Mouse (Mus musculus) cortical plate, adult 2 months (tissue): ENCODE results near the gene Kyat3.

Source experiments
- CTCF ChIP-seq: fragments of 200-500 bp; IDR thresholded peaks from 2 replicates; pipeline ENCODE4 v1.5.1; 2011; ENCODE audit warnings: mild to moderate bottlenecking, control low read depth, low read length; ENCODE audit not compliant: insufficient read depth; ENCODE audit errors: extremely low read depth
- POLR2A ChIP-seq: fragments of 200-500 bp; IDR thresholded peaks from 2 replicates; pipeline ENCODE4 v1.6.1; 2011; ENCODE audit warnings: mild to moderate bottlenecking, low read length, control low read depth; ENCODE audit not compliant: insufficient read depth; ENCODE audit errors: extremely low read depth

DNA sequence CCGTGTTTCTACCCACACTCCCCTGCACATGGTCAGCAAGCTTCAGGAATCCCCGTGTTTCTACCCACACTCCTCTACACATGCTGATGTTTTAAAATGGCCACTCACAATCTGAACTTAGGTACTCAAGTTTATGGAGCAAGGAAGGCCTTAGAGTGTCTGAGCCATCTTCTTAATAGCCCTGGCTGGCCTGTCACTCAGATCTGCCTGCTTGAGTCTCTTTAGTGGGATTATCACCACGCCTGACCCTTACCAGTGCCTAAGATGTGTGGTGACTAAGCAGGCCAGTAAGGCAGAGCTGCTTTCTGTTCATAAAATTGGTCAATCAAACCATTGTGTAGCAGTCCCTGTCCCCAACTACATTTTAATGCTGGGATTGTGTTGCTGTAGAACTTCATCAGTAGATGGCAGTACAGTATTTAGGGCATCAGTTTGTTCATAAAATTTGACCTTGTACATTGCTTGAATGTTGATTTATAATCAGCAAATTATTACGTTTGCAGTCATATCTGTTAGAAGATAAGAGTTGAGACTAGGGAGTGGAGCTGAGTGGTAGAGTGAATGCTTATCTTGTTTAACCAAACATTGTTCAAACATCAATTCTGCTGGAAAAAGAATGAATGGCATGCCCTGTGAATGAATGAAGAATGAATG is 72.8 kb downstream of the Kyat3 start:
- TF ChIP-seq POLR2A, result no peak
- no peak for TF ChIP-seq CTCF
